Mouse (Mus musculus) cerebellum, adult 2 months (tissue): ENCODE measurements around the gene Tex44.

Experiments
- CTCF ChIP-seq: fragments of 200-500 bp; IDR thresholded peaks from 2 replicates; pipeline ENCODE4 v1.5.1; 2011; ENCODE audit warnings: low read depth, mild to moderate bottlenecking, control low read depth, low read length, moderate library complexity, borderline replicate concordance; ENCODE audit not compliant: insufficient read depth
- POLR2A ChIP-seq: fragments of 200-500 bp; IDR thresholded peaks from 2 replicates; pipeline ENCODE4 v1.6.1; 2011; ENCODE audit warnings: low read length, control low read depth, borderline replicate concordance; ENCODE audit not compliant: insufficient read depth

- TF ChIP-seq CTCF (no peak), POLR2A (no peak)
Observed at GRCm38 (mm10) chr1:86443386-86444172, 17.4 kb downstream of the Tex44 start.
